Mouse (Mus musculus) hindbrain, embryonic 12.5 days (tissue): ENCODE measurements at regions not wholly inside any gene's neighbourhood (a gene's known extent, or its start where the extent isn't known, plus 50 kb on each side); places are given as distances from the start of the nearest gene placed in this dataset.

Experiments
- ATAC-seq: fragments of 200-750 bp; cut with Nextera tagmentation; 2 replicates; pipeline ENCODE4 v1.8.0; 2017; ENCODE audit warnings: moderate TSS enrichment; ENCODE audit not compliant: low FRiP score
- H3K27ac ChIP-seq: fragments of 300-500 bp; sonication (generic); 2 replicates; pipeline ENCODE4 v1.5.1; 2016; ENCODE audit warnings: mild to moderate bottlenecking
- H3K27me3 ChIP-seq: fragments of 300-500 bp; sonication (generic); 2 replicates; pipeline ENCODE4 v1.6.1; 2016; ENCODE audit warnings: mild to moderate bottlenecking
- H3K36me3 ChIP-seq: fragments of 300-500 bp; sonication (generic); 2 replicates; pipeline ENCODE4 v1.6.1; 2016; ENCODE audit warnings: mild to moderate bottlenecking
- H3K4me1 ChIP-seq: fragments of 300-500 bp; sonication (generic); 2 replicates; pipeline ENCODE4 v1.6.1; 2016
- H3K4me2 ChIP-seq: fragments of 300-500 bp; sonication (generic); replicated peaks from 2 replicates; pipeline ENCODE4 v1.6.1; 2016; ENCODE audit warnings: mild to moderate bottlenecking
- H3K4me3 ChIP-seq: fragments of 300-500 bp; sonication (generic); 2 replicates; pipeline ENCODE4 v1.5.1; 2016; ENCODE audit warnings: mild to moderate bottlenecking
- H3K9ac ChIP-seq: fragments of 300-500 bp; sonication (generic); 2 replicates; pipeline ENCODE4 v1.6.1; 2016; ENCODE audit warnings: mild to moderate bottlenecking, moderate library complexity
- H3K9me3 ChIP-seq: fragments of 300-500 bp; sonication (generic); replicated peaks from 2 replicates; pipeline ENCODE4 v1.6.1; 2016; ENCODE audit warnings: mild to moderate bottlenecking
- WGBS: fragments of 180-500 bp; shearing (Covaris S2); methylation state at CpG from one replicate; pipeline ENCODE4 v1.1.7; 2016; 5-methylcytosine and 5-hydroxymethylcytosine counted together

GRCm38 (mm10) chr7:136689579-136689978, 204.8 kb upstream of the Mgmt start:
- WGBS: 44% methylated on average over 6 of the region's 6 CpGs
- ATAC-seq: no peak
- H3K27me3 ChIP-seq: peaks cover 4% of the 10 kb centered on the region; the same call in 1 of the 2 replicates
- H3K4me3 ChIP-seq: no peak overlapping the region
- no peaks in the 10 kb centered on the region for H3K9me3 ChIP-seq
- H3K4me2 ChIP-seq: peak overlapping the region; percentile 38
- H3K9ac ChIP-seq: no peak overlapping the region
- no peaks in the 10 kb centered on the region for H3K36me3 ChIP-seq
- peaks cover 15% of the 10 kb centered on the region for H3K4me1 ChIP-seq
- no peak overlapping the region for H3K27ac ChIP-seq

DNA sequence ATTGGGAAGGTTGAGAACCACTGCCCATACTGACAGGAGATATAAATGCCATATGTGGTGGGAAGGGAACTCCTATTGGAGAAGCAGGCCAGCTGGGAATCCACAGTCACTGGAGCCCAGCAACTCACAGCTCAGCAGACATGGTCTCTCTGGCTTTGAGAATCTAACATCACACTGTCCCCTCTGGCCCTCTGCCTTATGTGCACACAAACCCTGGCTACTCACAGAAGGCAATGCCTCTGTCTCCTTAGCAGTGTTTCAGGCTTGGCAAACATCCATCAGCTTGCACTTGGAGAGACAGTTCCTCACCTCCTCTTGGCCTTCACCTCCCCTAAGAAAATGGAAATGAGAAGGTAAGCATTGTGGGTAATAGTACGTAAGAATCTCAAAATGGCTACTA, 188.2 kb upstream of the Mgmt start:
- no peaks in the 10 kb centered on the region for H3K36me3 ChIP-seq
- H3K27ac ChIP-seq: no peak overlapping the region
- ATAC-seq: no peak
- H3K9me3 ChIP-seq: no peaks in the 10 kb centered on the region
- H3K9ac ChIP-seq: no peak overlapping the region
- no peaks in the 10 kb centered on the region for H3K27me3 ChIP-seq
- peaks cover 2% of the 10 kb centered on the region; the same call in 1 of the 2 replicates for H3K4me1 ChIP-seq
- WGBS: 90% methylated on average over 1 of the region's 1 CpGs
- H3K4me2 ChIP-seq: no peak overlapping the region
- H3K4me3 ChIP-seq: no peak overlapping the region

GRCm38 (mm10) chr7:136707200-136708003, 187.0 kb upstream of the Mgmt start:
- Histone ChIP-seq H3K9ac (no peak overlapping the region), H3K4me3 (no peak overlapping the region), H3K36me3 (no peaks in the 10 kb centered on the region), H3K27me3 (no peaks in the 10 kb centered on the region), H3K4me2 (no peak overlapping the region), H3K27ac (no peak overlapping the region), H3K4me1 (peaks cover 2% of the 10 kb centered on the region; the same call in 1 of the 2 replicates), H3K9me3 (no peaks in the 10 kb centered on the region)
- ATAC-seq: no peak
- WGBS: 79% methylated on average over 12 of the region's 12 CpGs

GRCm38 (mm10) chr7:136708004-136708435, 186.4 kb upstream of the Mgmt start:
- Histone ChIP-seq H3K4me1 (peaks cover 2% of the 10 kb centered on the region; the same call in 1 of the 2 replicates), H3K4me2 (no peak overlapping the region), H3K27me3 (no peaks in the 10 kb centered on the region), H3K9me3 (no peaks in the 10 kb centered on the region), H3K36me3 (no peaks in the 10 kb centered on the region), H3K9ac (no peak overlapping the region), H3K4me3 (no peak overlapping the region), H3K27ac (no peak overlapping the region)
- no peak for ATAC-seq
- 55% methylated on average over 5 of the region's 5 CpGs for WGBS

DNA sequence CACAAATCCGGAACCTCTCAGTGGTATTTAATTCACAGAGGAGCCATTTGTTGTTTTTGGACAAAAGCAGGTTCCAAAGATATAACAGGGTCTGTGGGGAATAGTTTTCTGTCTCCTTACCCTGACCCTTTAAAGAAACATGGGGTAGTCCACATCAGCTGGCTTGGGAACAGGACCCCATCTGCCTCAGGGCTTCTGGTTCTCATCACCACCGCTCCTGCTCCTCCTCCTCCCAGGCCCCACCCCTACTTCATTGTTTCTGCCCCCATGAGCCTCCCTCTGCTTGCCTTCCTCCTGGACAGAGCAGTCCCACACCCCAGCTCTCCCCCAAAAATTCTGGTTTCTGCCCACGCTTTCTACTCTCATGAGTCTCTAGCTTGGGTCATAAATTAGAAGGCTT, 183.8 kb upstream of the Mgmt start:
- no peak overlapping the region for H3K4me2 ChIP-seq
- peaks cover 2% of the 10 kb centered on the region; the same call in 1 of the 2 replicates for H3K4me1 ChIP-seq
- no peak overlapping the region for H3K27ac ChIP-seq
- H3K9ac ChIP-seq: no peak overlapping the region
- WGBS: 73% methylated on average over 3 of the region's 3 CpGs
- H3K27me3 ChIP-seq: 0 out of 2 replicates have a peak, but pooled peaks cover 4% of the 10 kb centered on the region
- H3K4me3 ChIP-seq: no peak overlapping the region
- no peaks in the 10 kb centered on the region for H3K9me3 ChIP-seq
- no peak for ATAC-seq
- H3K36me3 ChIP-seq: no peaks in the 10 kb centered on the region

- Histone ChIP-seq H3K4me3 (no peak overlapping the region), H3K4me2 (no peak overlapping the region), H3K36me3 (no peaks in the 10 kb centered on the region), H3K9ac (no peak overlapping the region), H3K27ac (no peak overlapping the region), H3K4me1 (no peaks in the 10 kb centered on the region), H3K27me3 (0 out of 2 replicates have a peak, but pooled peaks cover 4% of the 10 kb centered on the region), H3K9me3 (no peaks in the 10 kb centered on the region)
- 72% methylated on average over 16 of the region's 16 CpGs for WGBS
- no peak for ATAC-seq
These were observed 181.3 kb upstream of the Mgmt start for GRCm38 (mm10) chr7:136712962-136713640.

DNA sequence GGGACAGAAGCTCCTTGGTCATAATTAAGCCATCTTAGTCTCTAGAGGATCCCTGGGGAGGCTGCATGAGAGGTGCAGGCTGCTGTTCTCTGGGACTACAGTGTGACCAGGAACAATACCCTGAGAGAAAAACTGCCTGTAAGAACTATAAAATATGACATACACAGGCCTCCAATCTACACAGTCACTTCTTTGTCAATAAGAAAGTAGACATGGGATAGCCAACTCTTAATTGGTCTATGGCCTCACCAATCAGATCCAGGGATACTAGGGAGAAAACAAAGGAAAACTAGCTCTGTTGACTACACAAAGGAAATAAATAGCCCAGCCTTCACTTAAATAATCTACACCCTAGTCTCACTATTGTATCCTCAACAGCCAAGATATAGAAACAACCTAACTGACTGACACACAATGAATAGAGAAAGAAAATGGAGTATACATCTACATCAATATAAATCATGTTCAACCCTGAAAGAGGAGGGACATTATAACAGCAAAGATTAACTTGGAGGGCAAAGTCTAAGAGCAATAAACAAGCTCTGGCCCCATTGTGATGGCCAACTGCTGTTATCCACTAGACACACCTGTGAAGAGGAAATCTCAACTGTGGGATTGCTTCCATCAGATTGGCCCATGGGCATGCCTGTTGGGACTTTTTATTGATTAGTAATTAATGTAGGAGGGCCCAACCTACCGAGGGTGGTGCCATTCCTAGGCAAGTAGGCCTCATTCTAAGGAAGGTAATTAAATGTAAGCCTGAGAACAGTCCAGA, 166.6 kb upstream of the Mgmt start:
- ATAC-seq: no peak
- Histone ChIP-seq H3K4me2 (no peak overlapping the region), H3K4me3 (no peak overlapping the region), H3K27me3 (no peaks in the 10 kb centered on the region), H3K4me1 (peaks cover under 1% of the 10 kb centered on the region; the same call in 1 of the 2 replicates), H3K27ac (no peak overlapping the region), H3K36me3 (no peaks in the 10 kb centered on the region), H3K9ac (no peak overlapping the region), H3K9me3 (no peaks in the 10 kb centered on the region)
- WGBS: 77% methylated on average over 1 of the region's 1 CpGs

DNA sequence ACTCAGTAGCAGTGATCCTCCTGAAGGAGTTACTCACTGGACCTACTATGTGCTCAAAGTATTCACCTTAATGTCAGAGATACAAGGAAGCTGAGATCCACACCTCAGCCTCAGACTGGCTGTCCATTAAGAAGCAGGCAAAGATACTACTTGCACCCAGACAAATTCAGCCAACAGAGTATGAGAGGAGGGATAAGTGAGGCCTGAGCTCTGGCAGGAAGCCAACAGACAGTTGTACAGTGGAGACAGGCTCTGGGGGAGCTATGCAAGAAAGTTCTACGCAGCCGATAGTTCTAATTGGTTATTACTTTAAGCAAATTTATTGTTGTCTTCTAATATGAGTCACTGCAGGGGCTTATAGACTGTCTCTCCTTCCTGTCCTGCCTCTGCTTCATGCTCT, 152.2 kb upstream of the Mgmt start:
- Histone ChIP-seq H3K9ac (no peak overlapping the region), H3K27me3 (no peaks in the 10 kb centered on the region), H3K27ac (no peak overlapping the region), H3K9me3 (no peaks in the 10 kb centered on the region), H3K4me3 (no peak overlapping the region), H3K4me2 (no peak overlapping the region), H3K36me3 (no peaks in the 10 kb centered on the region), H3K4me1 (no peaks in the 10 kb centered on the region)
- ATAC-seq: no peak
- 95% methylated on average over 2 of the region's 2 CpGs for WGBS

DNA sequence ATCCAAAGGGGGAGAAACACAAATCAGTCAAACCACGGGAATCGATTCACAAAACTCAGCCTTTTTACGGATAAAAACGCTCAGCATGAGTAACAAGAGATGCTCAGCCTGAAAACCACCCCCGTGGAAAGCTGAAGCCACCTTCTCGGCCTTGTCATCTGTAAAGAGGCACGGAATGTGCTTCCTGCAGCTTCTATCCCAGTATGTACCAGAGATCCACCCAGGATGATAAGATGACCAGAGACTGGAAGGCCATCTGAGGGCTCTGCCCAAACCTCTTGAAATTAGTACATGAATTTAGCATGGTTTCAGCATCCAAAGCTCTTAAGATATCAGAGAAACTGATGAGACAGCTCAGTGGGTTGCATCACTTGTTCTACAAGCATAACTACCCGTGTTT, 149.0 kb upstream of the Mgmt start:
- no peak overlapping the region for H3K9ac ChIP-seq
- no peaks in the 10 kb centered on the region for H3K9me3 ChIP-seq
- no peaks in the 10 kb centered on the region for H3K36me3 ChIP-seq
- no peaks in the 10 kb centered on the region for H3K4me1 ChIP-seq
- no peak for ATAC-seq
- no peak overlapping the region for H3K4me2 ChIP-seq
- 89% methylated on average over 8 of the region's 8 CpGs for WGBS
- H3K4me3 ChIP-seq: no peak overlapping the region
- H3K27ac ChIP-seq: no peak overlapping the region
- no peaks in the 10 kb centered on the region for H3K27me3 ChIP-seq

GRCm38 (mm10) chr7:136751477-136751876, 142.9 kb upstream of the Mgmt start:
- Histone ChIP-seq H3K27ac (no peak overlapping the region), H3K27me3 (no peaks in the 10 kb centered on the region), H3K36me3 (no peaks in the 10 kb centered on the region), H3K4me3 (no peak overlapping the region), H3K4me2 (no peak overlapping the region), H3K4me1 (peaks cover 3% of the 10 kb centered on the region; the same call in 1 of the 2 replicates), H3K9ac (no peak overlapping the region), H3K9me3 (no peaks in the 10 kb centered on the region)
- ATAC-seq: no peak
- WGBS: 79% methylated on average over 4 of the region's 4 CpGs

GRCm38 (mm10) chr7:136754821-136755220, 139.6 kb upstream of the Mgmt start:
- Histone ChIP-seq H3K27me3 (no peaks in the 10 kb centered on the region), H3K9ac (no peak overlapping the region), H3K36me3 (no peaks in the 10 kb centered on the region), H3K27ac (no peak overlapping the region), H3K9me3 (no peaks in the 10 kb centered on the region), H3K4me3 (no peak overlapping the region), H3K4me2 (no peak overlapping the region), H3K4me1 (peaks cover 3% of the 10 kb centered on the region; the same call in 1 of the 2 replicates)
- 78% methylated on average over 6 of the region's 6 CpGs for WGBS
- ATAC-seq: no peak

GRCm38 (mm10) chr7:136765026-136765425, 129.4 kb upstream of the Mgmt start:
- Histone ChIP-seq H3K4me2 (no peak overlapping the region), H3K9ac (no peak overlapping the region), H3K27me3 (no peaks in the 10 kb centered on the region; the same call in 1 of the 2 replicates), H3K9me3 (no peaks in the 10 kb centered on the region), H3K4me1 (peaks cover 10% of the 10 kb centered on the region), H3K4me3 (no peak overlapping the region), H3K36me3 (no peaks in the 10 kb centered on the region), H3K27ac (no peak overlapping the region)
- ATAC-seq: no peak
- 46% methylated on average over 7 of the region's 7 CpGs for WGBS
